Mouse (Mus musculus) heart, embryonic 15.5 days (tissue): ENCODE data around the gene Prr7. TPM values are rescaled to one million over a fixed set of nuclear protein-coding genes. Genes with fewer than 3 reads are reported as not detected.

ENCODE experiments used
- ATAC-seq: fragments of 200-750 bp; cut with Nextera tagmentation; replicated peaks from 2 replicates; pipeline ENCODE4 v1.8.0; 2017; ENCODE audit warnings: low read depth, moderate TSS enrichment; ENCODE audit not compliant: insufficient number of reproducible peaks, insufficient read depth, low FRiP score
- H3K27ac ChIP-seq: fragments of 300-500 bp; sonication (generic); 2 replicates; pipeline ENCODE4 v1.5.1; 2015; ENCODE audit warnings: mild to moderate bottlenecking, inconsistent platforms
- H3K27me3 ChIP-seq: fragments of 300-500 bp; sonication (generic); 2 replicates; pipeline ENCODE4 v1.6.1; 2015; ENCODE audit warnings: inconsistent platforms
- H3K36me3 ChIP-seq: fragments of 300-500 bp; sonication (generic); 2 replicates; pipeline ENCODE4 v1.6.1; 2015; ENCODE audit warnings: mild to moderate bottlenecking, inconsistent platforms
- H3K4me1 ChIP-seq: fragments of 300-500 bp; sonication (generic); replicated peaks from 2 replicates; pipeline ENCODE4 v1.6.1; 2015; ENCODE audit warnings: inconsistent platforms
- H3K4me2 ChIP-seq: fragments of 300-500 bp; sonication (generic); 2 replicates; pipeline ENCODE4 v1.6.1; 2015; ENCODE audit warnings: inconsistent platforms, mild to moderate bottlenecking, moderate library complexity
- H3K4me3 ChIP-seq: fragments of 300-500 bp; sonication (generic); 2 replicates; pipeline ENCODE4 v1.5.1; 2015; ENCODE audit warnings: mild to moderate bottlenecking, inconsistent platforms
- H3K9ac ChIP-seq: fragments of 300-500 bp; sonication (generic); 2 replicates; pipeline ENCODE4 v1.6.1; 2015; ENCODE audit warnings: mild to moderate bottlenecking, inconsistent platforms
- H3K9me3 ChIP-seq: fragments of 300-500 bp; sonication (generic); replicated peaks from 2 replicates; pipeline ENCODE4 v1.6.1; 2016; ENCODE audit warnings: inconsistent platforms
- WGBS: fragments of 180-500 bp; shearing (Covaris S2); methylation state at CpG from one replicate; pipeline ENCODE4 v1.1.7; 2015; ENCODE audit warnings: mixed read lengths; 5-methylcytosine and 5-hydroxymethylcytosine counted together
- polyA plus RNA-seq: library from polyadenylated mRNA; unstranded; fragments of >200 nt; fragmentation: Nextera tagmentation; extraction: Ambion mirVana; gene quantifications from 2 replicates; pipeline ENCODE4 v1.2.1, GENCODE M21; 2015

Prr7 gene
- polyA plus RNA-seq, result 0.18 and 0.30 TPM in 2 replicates

GRCm38 (mm10) chr13:55464027-55464884 is at the start of gene Prr7:
Prr7 (plus strand) TSS chr13:55464267.
- no peaks in the 10 kb centered on the region for H3K9me3 ChIP-seq
- H3K36me3 ChIP-seq, result peaks cover 18% of the 10 kb centered on the region
- peaks cover 59% of the 10 kb centered on the region for H3K27me3 ChIP-seq
- H3K27ac ChIP-seq, result no peak within 1 kb of the TSS
- H3K4me2 ChIP-seq, result peak within 1 kb of the TSS; percentile 93
- peak within 1 kb of the TSS; percentile 59 for H3K9ac ChIP-seq
- WGBS, result under 1% methylated on average over 70 of the region's 84 CpGs
- H3K4me1 ChIP-seq, result peaks cover 14% of the 10 kb centered on the region
- ATAC-seq, result peak; percentile 45
- H3K4me3 ChIP-seq, result peak within 1 kb of the TSS; percentile 59

DNA sequence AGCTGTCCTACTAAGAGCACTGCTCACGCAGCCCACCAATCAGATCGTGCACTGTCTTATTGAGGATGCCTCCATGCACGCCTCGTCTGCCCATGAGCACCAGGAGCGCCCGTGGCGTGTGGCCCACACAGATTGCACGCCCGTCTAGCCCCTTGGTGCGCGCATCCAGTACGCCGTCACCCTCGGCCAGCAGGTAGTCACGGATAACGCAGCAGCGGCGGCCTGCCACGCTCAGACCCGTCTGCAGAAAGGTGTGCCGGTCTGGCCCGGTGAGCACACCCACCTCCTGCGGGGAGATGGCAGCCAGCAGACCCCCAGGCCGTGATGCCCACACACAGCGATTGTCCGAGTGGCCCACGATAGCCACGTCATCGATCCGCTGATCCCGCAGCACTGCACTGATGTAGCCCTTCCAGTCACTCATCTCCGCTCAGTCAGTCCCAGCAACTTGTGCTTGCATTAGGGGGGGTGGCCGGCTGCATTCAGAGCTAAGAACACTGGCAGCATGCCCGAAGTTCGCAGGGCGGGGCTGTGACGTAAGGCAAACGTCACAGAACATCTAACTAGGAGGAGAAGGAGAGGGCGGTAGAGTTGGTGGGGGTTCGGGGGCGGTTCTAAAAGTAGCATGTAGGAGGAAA is 49.2 kb upstream of the Prr7 start, which contains the start of gene Pfn3:
Gene Pfn3, minus strand, starts transcription at position 490 of the 638 bp plus-strand sequence.
- H3K9ac ChIP-seq, result peak within 1 kb of the TSS; percentile 31; the same call in 1 of the 2 replicates
- peaks cover 74% of the 10 kb centered on the region for H3K27me3 ChIP-seq
- WGBS, result 9% methylated on average over 41 of the region's 41 CpGs
- H3K36me3 ChIP-seq, result no peaks in the 10 kb centered on the region
- H3K4me1 ChIP-seq, result peaks cover 10% of the 10 kb centered on the region
- H3K27ac ChIP-seq, result no peak within 1 kb of the TSS
- peak within 1 kb of the TSS; percentile 37 for H3K4me3 ChIP-seq
- H3K9me3 ChIP-seq, result no peaks in the 10 kb centered on the region
- ATAC-seq, result 0 out of 2 replicates have a peak, but pooled peaks have one; percentile 36
- H3K4me2 ChIP-seq, result peak within 1 kb of the TSS; percentile 58

- ATAC-seq, result 0 out of 2 replicates have a peak, but pooled peaks have one; percentile 54
- H3K9ac ChIP-seq, result no peak overlapping the region
- no peaks in the 10 kb centered on the region for H3K9me3 ChIP-seq
- peaks cover 25% of the 10 kb centered on the region for H3K4me1 ChIP-seq
- H3K27ac ChIP-seq, result no peak overlapping the region
- peaks cover 81% of the 10 kb centered on the region for H3K27me3 ChIP-seq
- H3K4me3 ChIP-seq, result no peak overlapping the region
- no peaks in the 10 kb centered on the region for H3K36me3 ChIP-seq
- H3K4me2 ChIP-seq, result no peak overlapping the region
- 13% methylated on average over 12 of the region's 12 CpGs for WGBS
Measured at GRCm38 (mm10) chr13:55418004-55418403, 46.1 kb upstream of the Prr7 start.

- WGBS, result 71% methylated on average over 5 of the region's 5 CpGs
- peaks cover 69% of the 10 kb centered on the region for H3K27me3 ChIP-seq
Measured at GRCm38 (mm10) chr13:55419142-55419541, 44.9 kb upstream of the Prr7 start.

GRCm38 (mm10) chr13:55420018-55420932 is 43.8 kb upstream of the Prr7 start:
- no peaks in the 10 kb centered on the region for H3K9me3 ChIP-seq
- WGBS, result 22% methylated on average over 51 of the region's 51 CpGs

More at GRCm38 (mm10) chr13:55419142-55419541, 44.9 kb upstream of the Prr7 start:
- ATAC-seq, result no peak
- H3K4me3 ChIP-seq, result no peak overlapping the region
- H3K4me1 ChIP-seq, result peaks cover 25% of the 10 kb centered on the region
- H3K27ac ChIP-seq, result no peak overlapping the region
- H3K9me3 ChIP-seq, result no peaks in the 10 kb centered on the region
- H3K4me2 ChIP-seq, result no peak overlapping the region
- no peaks in the 10 kb centered on the region for H3K36me3 ChIP-seq
- H3K9ac ChIP-seq, result no peak overlapping the region

GRCm38 (mm10) chr13:55420933-55421800 is 42.9 kb upstream of the Prr7 start:
- H3K4me1 ChIP-seq, result peaks cover 17% of the 10 kb centered on the region
- no peaks in the 10 kb centered on the region for H3K9me3 ChIP-seq
- H3K9ac ChIP-seq, result peak overlapping the region; percentile 12; the same call in 1 of the 2 replicates
- H3K4me2 ChIP-seq, result peak overlapping the region; percentile 50
- H3K27ac ChIP-seq, result no peak overlapping the region
- H3K27me3 ChIP-seq, result peaks cover 67% of the 10 kb centered on the region
- H3K36me3 ChIP-seq, result no peaks in the 10 kb centered on the region
- peak overlapping the region; percentile 31 for H3K4me3 ChIP-seq
- ATAC-seq, result peak; percentile 60
- WGBS, result 10% methylated on average over 35 of the region's 35 CpGs

More at GRCm38 (mm10) chr13:55420018-55420932, 43.8 kb upstream of the Prr7 start:
- H3K27me3 ChIP-seq, result peaks cover 61% of the 10 kb centered on the region
- H3K9ac ChIP-seq, result no peak overlapping the region
- no peak overlapping the region for H3K27ac ChIP-seq
- peaks cover 18% of the 10 kb centered on the region for H3K4me1 ChIP-seq
- H3K4me3 ChIP-seq, result no peak overlapping the region; the same call in 1 of the 2 replicates
- no peak for ATAC-seq
- H3K36me3 ChIP-seq, result no peaks in the 10 kb centered on the region
- H3K4me2 ChIP-seq, result peak overlapping the region; percentile 50

GRCm38 (mm10) chr13:55426613-55427012 is 37.5 kb upstream of the Prr7 start, which contains the start of gene F12:
F12 (minus strand) TSS chr13:55426793.
- H3K4me1 ChIP-seq, result no peaks in the 10 kb centered on the region
- H3K9me3 ChIP-seq, result no peaks in the 10 kb centered on the region
- H3K27me3 ChIP-seq, result peaks cover 30% of the 10 kb centered on the region
- H3K27ac ChIP-seq, result no peak within 1 kb of the TSS
- H3K9ac ChIP-seq, result no peak within 1 kb of the TSS
- H3K36me3 ChIP-seq, result no peaks in the 10 kb centered on the region
- ATAC-seq, result no peak
- 78% methylated on average over 10 of the region's 10 CpGs for WGBS
- H3K4me3 ChIP-seq, result no peak within 1 kb of the TSS
- no peak within 1 kb of the TSS for H3K4me2 ChIP-seq

- no peak for ATAC-seq
Measured at GRCm38 (mm10) chr13:55429226-55429888, 34.7 kb upstream of the Prr7 start.

DNA sequence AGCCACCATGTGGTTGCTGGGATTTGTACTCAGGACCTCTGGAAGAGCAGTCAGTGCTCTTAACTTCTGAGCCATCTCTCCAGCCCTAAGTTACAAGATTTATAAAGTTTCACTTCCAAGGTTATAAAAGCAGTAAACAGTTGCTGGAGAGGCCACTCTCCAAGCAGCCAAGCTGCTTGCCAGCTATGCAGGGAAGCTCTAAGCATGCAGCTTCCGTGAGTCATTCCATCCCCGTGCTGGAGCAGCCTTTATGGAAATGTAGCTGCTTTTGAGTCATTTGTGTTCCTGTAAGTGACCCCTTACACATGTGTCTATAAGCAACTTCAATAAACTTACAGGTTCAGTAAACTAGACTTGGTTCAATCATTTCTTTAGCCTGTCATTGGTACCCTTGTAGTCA is 33.5 kb upstream of the Prr7 start:
- Histone ChIP-seq H3K4me3 (no peak overlapping the region), H3K36me3 (no peaks in the 10 kb centered on the region), H3K9me3 (no peaks in the 10 kb centered on the region), H3K9ac (no peak overlapping the region), H3K27me3 (peaks cover 15% of the 10 kb centered on the region), H3K4me2 (no peak overlapping the region), H3K27ac (no peak overlapping the region), H3K4me1 (no peaks in the 10 kb centered on the region)
- ATAC-seq, result no peak
- WGBS, result 74% methylated on average over 2 of the region's 2 CpGs

More at GRCm38 (mm10) chr13:55429226-55429888, 34.7 kb upstream of the Prr7 start:
- Histone ChIP-seq H3K27ac (no peak overlapping the region), H3K9me3 (no peaks in the 10 kb centered on the region), H3K4me1 (no peaks in the 10 kb centered on the region), H3K27me3 (peaks cover 18% of the 10 kb centered on the region), H3K4me3 (no peak overlapping the region), H3K36me3 (no peaks in the 10 kb centered on the region), H3K4me2 (no peak overlapping the region), H3K9ac (no peak overlapping the region)
- 60% methylated on average over 12 of the region's 12 CpGs for WGBS
